Mouse (Mus musculus) liver, embryonic 16.5 days (tissue): Measurements from ENCODE around the gene St3gal2. TPM values are rescaled to one million over a fixed set of nuclear protein-coding genes. Genes with fewer than 3 reads are reported as not detected.

Source experiments
- ATAC-seq: fragments of 200-750 bp; cut with Nextera tagmentation; 2 replicates; pipeline ENCODE4 v1.8.0; 2017; ENCODE audit warnings: low read depth, mild to moderate bottlenecking, moderate number of reproducible peaks, moderate library complexity
- H3K27ac ChIP-seq: fragments of 300-500 bp; sonication (generic); 2 replicates; pipeline ENCODE4 v1.5.1; 2014; ENCODE audit warnings: mild to moderate bottlenecking, low read length
- H3K27me3 ChIP-seq: fragments of 300-500 bp; sonication (generic); 2 replicates; pipeline ENCODE4 v1.6.1; 2014; ENCODE audit warnings: low read depth, low read length, mixed read lengths; ENCODE audit not compliant: control insufficient read depth, insufficient read depth
- H3K36me3 ChIP-seq: fragments of 300-500 bp; sonication (generic); 2 replicates; pipeline ENCODE4 v1.6.1; 2014; ENCODE audit warnings: mild to moderate bottlenecking; ENCODE audit not compliant: control insufficient read depth, insufficient read depth
- H3K4me1 ChIP-seq: fragments of 300-500 bp; sonication (generic); 2 replicates; pipeline ENCODE4 v1.6.1; 2014; ENCODE audit warnings: low read depth, low read length, mixed read lengths; ENCODE audit not compliant: control insufficient read depth
- H3K4me2 ChIP-seq: fragments of 300-500 bp; sonication (generic); 2 replicates; pipeline ENCODE4 v1.6.1; 2014; ENCODE audit warnings: low read depth, low read length, mixed read lengths
- H3K4me3 ChIP-seq: fragments of 300-500 bp; sonication (generic); 2 replicates; pipeline ENCODE4 v1.5.1; 2014; ENCODE audit warnings: low read depth, mild to moderate bottlenecking, low read length
- H3K9ac ChIP-seq: fragments of 300-500 bp; sonication (generic); 2 replicates; pipeline ENCODE4 v1.6.1; 2014; ENCODE audit warnings: low read depth, low read length
- H3K9me3 ChIP-seq: fragments of 300-500 bp; sonication (generic); replicated peaks from 2 replicates; pipeline ENCODE4 v1.6.1; 2016; ENCODE audit warnings: low read length; ENCODE audit not compliant: control insufficient read depth
- WGBS: fragments of 180-500 bp; shearing (Covaris S2); extraction: QIAGEN DNeasy Blood & Tissue Kit; methylation state at CpG from one replicate; pipeline ENCODE4 v1.1.7; 2014; ENCODE audit not compliant: insufficient replicate concordance; 5-methylcytosine and 5-hydroxymethylcytosine counted together
- polyA plus RNA-seq: library from polyadenylated mRNA; unstranded; fragments of >200 nt; fragmentation: Nextera tagmentation; extraction: Ambion mirVana; gene quantifications from 2 replicates; pipeline ENCODE4 v1.2.1, GENCODE M21; 2015

The St3gal2 gene
- polyA plus RNA-seq, 1 experiment from 2014 or later, result 23.7 TPM

GRCm38 (mm10) chr8:110932444-110932843 is 12.7 kb downstream of the St3gal2 start:
- ATAC-seq, result no peak
- WGBS, result 44% methylated on average over 3 of the region's 3 CpGs
- H3K36me3 ChIP-seq, result no peaks in the 10 kb centered on the region; the same call in 1 of the 2 replicates
- H3K9me3 ChIP-seq, result no peaks in the 10 kb centered on the region
- H3K27me3 ChIP-seq, result no peaks in the 10 kb centered on the region
- H3K4me1 ChIP-seq, result peaks cover 82% of the 10 kb centered on the region
- peak overlapping the region; percentile 60 for H3K4me2 ChIP-seq
- H3K9ac ChIP-seq, result no peak overlapping the region; the same call in 1 of the 2 replicates
- H3K4me3 ChIP-seq, result no peak overlapping the region
- H3K27ac ChIP-seq, result peak overlapping the region; percentile 86

GRCm38 (mm10) chr8:110933272-110933671 is 13.6 kb downstream of the St3gal2 start:
- peaks cover 80% of the 10 kb centered on the region for H3K4me1 ChIP-seq
- no peaks in the 10 kb centered on the region for H3K9me3 ChIP-seq
- ATAC-seq, result peak; percentile 45
- H3K4me3 ChIP-seq, result no peak overlapping the region
- no peaks in the 10 kb centered on the region; the same call in 1 of the 2 replicates for H3K36me3 ChIP-seq
- no peaks in the 10 kb centered on the region for H3K27me3 ChIP-seq
- H3K9ac ChIP-seq, result no peak overlapping the region
- peak overlapping the region; percentile 60; the same call in 1 of the 2 replicates for H3K4me2 ChIP-seq
- 30% methylated on average over 2 of the region's 2 CpGs for WGBS
- peak overlapping the region; percentile 67 for H3K27ac ChIP-seq

- H3K9me3 ChIP-seq, result no peaks in the 10 kb centered on the region
- H3K36me3 ChIP-seq, result peaks cover 3% of the 10 kb centered on the region
- peaks cover 70% of the 10 kb centered on the region for H3K4me1 ChIP-seq
- ATAC-seq, result no peak
- no peaks in the 10 kb centered on the region for H3K27me3 ChIP-seq
- WGBS, result 84% methylated on average over 12 of the region's 12 CpGs
- H3K9ac ChIP-seq, result no peak overlapping the region
- no peak overlapping the region for H3K4me2 ChIP-seq
- no peak overlapping the region for H3K4me3 ChIP-seq
- H3K27ac ChIP-seq, result no peak overlapping the region
Observed at GRCm38 (mm10) chr8:110936217-110936616, 16.5 kb downstream of the St3gal2 start.

GRCm38 (mm10) chr8:110938882-110939589 is 19.3 kb downstream of the St3gal2 start:
- Histone ChIP-seq H3K36me3 (peaks cover 3% of the 10 kb centered on the region), H3K27ac (no peak overlapping the region)
- 12% methylated on average over 6 of the region's 6 CpGs for WGBS

GRCm38 (mm10) chr8:110940682-110941452 is 21.1 kb downstream of the St3gal2 start:
- H3K9me3 ChIP-seq, result no peaks in the 10 kb centered on the region
- H3K9ac ChIP-seq, result no peak overlapping the region
- H3K27ac ChIP-seq, result 0 out of 2 replicates have a peak overlapping the region, but pooled peaks have one; percentile 25
- H3K4me3 ChIP-seq, result no peak overlapping the region
- no peak for ATAC-seq
- no peaks in the 10 kb centered on the region for H3K27me3 ChIP-seq
- H3K4me2 ChIP-seq, result no peak overlapping the region
- peaks cover 3% of the 10 kb centered on the region; the same call in 1 of the 2 replicates for H3K36me3 ChIP-seq
- peaks cover 41% of the 10 kb centered on the region for H3K4me1 ChIP-seq
- WGBS, result 68% methylated on average over 15 of the region's 15 CpGs

More at GRCm38 (mm10) chr8:110938882-110939589, 19.3 kb downstream of the St3gal2 start:
- Histone ChIP-seq H3K9me3 (no peaks in the 10 kb centered on the region), H3K4me2 (no peak overlapping the region), H3K27me3 (no peaks in the 10 kb centered on the region), H3K9ac (no peak overlapping the region), H3K4me3 (no peak overlapping the region), H3K4me1 (peaks cover 45% of the 10 kb centered on the region)
- ATAC-seq, result peak; percentile 62

GRCm38 (mm10) chr8:110941453-110941948 is 21.8 kb downstream of the St3gal2 start:
- ATAC-seq, result no peak
- H3K4me2 ChIP-seq, result no peak overlapping the region
- H3K4me3 ChIP-seq, result no peak overlapping the region
- no peaks in the 10 kb centered on the region for H3K9me3 ChIP-seq
- 61% methylated on average over 10 of the region's 10 CpGs for WGBS
- no peaks in the 10 kb centered on the region for H3K27me3 ChIP-seq
- H3K4me1 ChIP-seq, result peaks cover 39% of the 10 kb centered on the region
- peaks cover 3% of the 10 kb centered on the region; the same call in 1 of the 2 replicates for H3K36me3 ChIP-seq
- no peak overlapping the region for H3K27ac ChIP-seq
- no peak overlapping the region for H3K9ac ChIP-seq

GRCm38 (mm10) chr8:110944276-110944876 is 24.7 kb downstream of the St3gal2 start:
- no peak for ATAC-seq
- no peaks in the 10 kb centered on the region for H3K9me3 ChIP-seq
- H3K4me3 ChIP-seq, result no peak overlapping the region
- no peak overlapping the region for H3K9ac ChIP-seq
- no peak overlapping the region for H3K4me2 ChIP-seq
- 34% methylated on average over 7 of the region's 7 CpGs for WGBS
- H3K27ac ChIP-seq, result no peak overlapping the region
- H3K4me1 ChIP-seq, result peaks cover 17% of the 10 kb centered on the region
- peaks cover 3% of the 10 kb centered on the region; the same call in 1 of the 2 replicates for H3K36me3 ChIP-seq
- H3K27me3 ChIP-seq, result no peaks in the 10 kb centered on the region

- Histone ChIP-seq H3K36me3 (peaks cover 3% of the 10 kb centered on the region; the same call in 1 of the 2 replicates), H3K27me3 (no peaks in the 10 kb centered on the region), H3K4me3 (no peak overlapping the region), H3K4me1 (peaks cover 14% of the 10 kb centered on the region), H3K27ac (no peak overlapping the region), H3K4me2 (no peak overlapping the region), H3K9ac (no peak overlapping the region), H3K9me3 (no peaks in the 10 kb centered on the region)
- ATAC-seq, result no peak
- 41% methylated on average over 4 of the region's 4 CpGs for WGBS
Observed at GRCm38 (mm10) chr8:110945716-110946115, 26.0 kb downstream of the St3gal2 start.
